Comparison of ENCODE assay signal across 14 mouse cellular contexts in the genomic region with DNA sequence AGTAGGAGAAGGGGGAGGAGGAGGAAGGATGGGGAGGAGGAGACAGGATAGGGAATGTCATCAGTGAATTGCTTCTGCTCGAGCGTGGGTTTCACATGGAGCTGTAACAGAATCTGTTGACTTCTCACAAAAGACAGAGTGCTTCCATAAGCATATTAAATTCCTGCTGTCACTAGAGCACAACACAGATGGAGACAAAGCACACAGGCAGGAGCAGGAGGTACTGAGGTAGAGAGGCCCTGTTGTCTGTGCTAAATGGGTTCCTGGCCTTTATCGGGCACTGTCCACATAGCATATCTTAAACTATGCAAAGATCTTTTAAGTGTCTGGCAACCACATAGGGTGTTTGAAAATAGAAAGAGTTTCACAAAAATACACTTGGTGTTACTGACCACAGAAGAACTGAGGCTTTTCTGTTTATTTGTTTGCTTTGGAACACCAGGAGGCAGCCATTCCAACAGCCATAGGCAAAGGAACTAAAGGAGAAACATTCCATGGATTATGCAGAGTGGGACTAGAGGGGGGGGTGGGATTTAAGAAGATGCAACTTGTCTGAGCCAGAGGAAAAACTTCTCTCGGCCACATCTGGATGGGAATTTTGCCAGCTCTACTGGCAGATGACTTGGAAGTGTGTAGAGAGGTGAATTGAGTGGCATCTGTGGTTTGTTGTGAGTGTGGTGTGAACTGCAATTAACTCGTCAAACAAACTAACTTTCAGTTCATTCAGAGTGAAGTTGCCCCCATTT.
DNase-seq lines count a peak whose midpoint lies in the region; ATAC-seq and TF ChIP-seq lines count a peak whose summit lies in the region.
"Had no signal": no experiment of that assay in that cellular context is flagged by ENCODE, and none has a peak within 500 bp of the region (broad histone marks: within the 10 kb centered on the region; RNA-seq: fewer than 3 reads in every experiment).

No protein-coding gene starts in this region.

- 0 out of 2 replicates have a peak, but pooled peaks have one; percentile 62 for ATAC-seq in intestine, embryonic 14.5 days (replicated peaks; ENCODE audit: low FRiP score, low TSS enrichment, low read depth)
- ATAC-seq in intestine, postnatal 0 days: no peak
- ATAC-seq in stomach, embryonic 14.5 days (ENCODE audit: insufficient number of reproducible peaks, insufficient read depth, low FRiP score, low read depth): peak; percentile 56; the same call in 1 of the 2 replicates
- no peak for ATAC-seq in stomach, postnatal 0 days (ENCODE audit: low FRiP score, low TSS enrichment)

- no peaks in the 10 kb centered on the region for H3K9me3 ChIP-seq in intestine, embryonic 14.5 days (ENCODE audit: control insufficient read depth, low read length)
- no peaks in the 10 kb centered on the region for H3K9me3 ChIP-seq in intestine, postnatal 0 days (ENCODE audit: control insufficient read depth)
- no peaks in the 10 kb centered on the region for H3K9me3 ChIP-seq in stomach, embryonic 14.5 days (ENCODE audit: control insufficient read depth, low read depth, low read length)
- H3K9me3 ChIP-seq in stomach, postnatal 0 days (ENCODE audit: control insufficient read depth, low read length): no peaks in the 10 kb centered on the region
- H3K9me3 ChIP-seq: neural tube, embryonic 15.5 days had no signal

- no peak overlapping the region for H3K4me2 ChIP-seq in intestine, embryonic 14.5 days (ENCODE audit: low read length)
- no peak overlapping the region for H3K4me2 ChIP-seq in intestine, postnatal 0 days (replicated peaks; ENCODE audit: low read depth)
- no peak overlapping the region for H3K4me2 ChIP-seq in stomach, embryonic 14.5 days (replicated peaks; ENCODE audit: low read depth, low read length)
- no peak overlapping the region for H3K4me2 ChIP-seq in stomach, postnatal 0 days (replicated peaks; ENCODE audit: low read depth)
- H3K4me2 ChIP-seq: neural tube, embryonic 15.5 days had no signal

- no peak for DNase-seq in intestine, embryonic 14.5 days (ENCODE audit: low spot score)
- no peak for DNase-seq in stomach, postnatal 0 days (ENCODE audit: low spot score)
- peak; percentile 45 to 78 for DNase-seq in layer of hippocampus, adult 18-20 months (ENCODE audit: low spot score in 2 of 2)
- DNase-seq in urinary bladder, adult 2 months (ENCODE audit: low spot score): no peak
- DNase-seq in ovary, postnatal 36 days (ENCODE audit: low spot score): no peak
- DNase-seq: cerebellum, adult 11-12 months; gastrocnemius, postnatal 25 days; kidney, adult 2 months; liver; spleen, adult 18-20 months; thymus, postnatal 4 days had no signal

- peaks cover 22% of the 10 kb centered on the region for H3K4me1 ChIP-seq in intestine, embryonic 14.5 days (replicated peaks; ENCODE audit: control insufficient read depth, insufficient read depth, low read length)
- H3K4me1 ChIP-seq in intestine, postnatal 0 days (replicated peaks; ENCODE audit: control insufficient read depth, insufficient read depth, low read length): 0 out of 2 replicates have a peak, but pooled peaks cover 3% of the 10 kb centered on the region
- peaks cover 16% of the 10 kb centered on the region; the same call in 1 of the 2 replicates for H3K4me1 ChIP-seq in stomach, embryonic 14.5 days (ENCODE audit: control insufficient read depth, insufficient read depth, low read length)
- H3K4me1 ChIP-seq in stomach, postnatal 0 days (replicated peaks; ENCODE audit: control insufficient read depth, insufficient read depth): no peaks in the 10 kb centered on the region

- H3K4me3 ChIP-seq in intestine, embryonic 14.5 days (ENCODE audit: low read depth, low read length): no peak overlapping the region
- no peak overlapping the region for H3K4me3 ChIP-seq in intestine, postnatal 0 days (ENCODE audit: low read depth, low read length)
- H3K4me3 ChIP-seq in stomach, embryonic 14.5 days (ENCODE audit: low read depth, low read length): no peak overlapping the region
- H3K4me3 ChIP-seq in stomach, postnatal 0 days (ENCODE audit: low read depth, low read length): no peak overlapping the region
- H3K4me3 ChIP-seq: neural tube, embryonic 15.5 days had no signal

- peak overlapping the region; percentile 75; the same call in 1 of the 2 replicates for H3K27ac ChIP-seq in intestine, embryonic 14.5 days (ENCODE audit: low read depth)
- H3K27ac ChIP-seq in intestine, postnatal 0 days (ENCODE audit: low read depth, low read length): no peak overlapping the region
- peak overlapping the region; percentile 64; the same call in 1 of the 2 replicates for H3K27ac ChIP-seq in stomach, embryonic 14.5 days (ENCODE audit: low read length)
- no peak overlapping the region for H3K27ac ChIP-seq in stomach, postnatal 0 days (replicated peaks)
- H3K27ac ChIP-seq: neural tube, embryonic 15.5 days had no signal

- no peaks in the 10 kb centered on the region for H3K27me3 ChIP-seq in intestine, embryonic 14.5 days (replicated peaks; ENCODE audit: control insufficient read depth, insufficient read depth, low read length)
- H3K27me3 ChIP-seq in intestine, postnatal 0 days (replicated peaks; ENCODE audit: control insufficient read depth, insufficient read depth, low read length): no peaks in the 10 kb centered on the region
- no peaks in the 10 kb centered on the region for H3K27me3 ChIP-seq in stomach, embryonic 14.5 days (ENCODE audit: control insufficient read depth, insufficient read depth, low read length)
- H3K27me3 ChIP-seq in stomach, postnatal 0 days (ENCODE audit: control insufficient read depth, insufficient read depth, low read length): no peaks in the 10 kb centered on the region
- H3K27me3 ChIP-seq: neural tube, embryonic 15.5 days had no signal

- no peak for TF ChIP-seq CTCF in intestine, postnatal 0 days (IDR thresholded peaks at IDR 0.05; ENCODE audit: low read depth)
- no peak for TF ChIP-seq CTCF in stomach, postnatal 0 days (IDR thresholded peaks at IDR 0.05; ENCODE audit: low read depth)

- H3K9ac ChIP-seq in intestine, embryonic 14.5 days (ENCODE audit: low read length): no peak overlapping the region
- no peak overlapping the region for H3K9ac ChIP-seq in intestine, postnatal 0 days (ENCODE audit: low read depth, low read length)
- no peak overlapping the region for H3K9ac ChIP-seq in stomach, embryonic 14.5 days (replicated peaks; ENCODE audit: low read depth, low read length)
- H3K9ac ChIP-seq in stomach, postnatal 0 days (ENCODE audit: low read length): no peak overlapping the region
- H3K9ac ChIP-seq: neural tube, embryonic 15.5 days had no signal

- 26% methylated on average over 5 of the region's 5 CpGs for WGBS in intestine, embryonic 14.5 days
- 57% methylated on average over 5 of the region's 5 CpGs for WGBS in intestine, postnatal 0 days
- 30% methylated on average over 5 of the region's 5 CpGs for WGBS in stomach, embryonic 14.5 days
- 37% methylated on average over 5 of the region's 5 CpGs for WGBS in stomach, postnatal 0 days

- no peak for TF ChIP-seq EP300 in stomach, postnatal 0 days (optimal IDR thresholded peaks at IDR 0.05)

- H3K36me3 ChIP-seq in intestine, embryonic 14.5 days (ENCODE audit: control insufficient read depth, insufficient read depth, low read length): no peaks in the 10 kb centered on the region
- no peaks in the 10 kb centered on the region for H3K36me3 ChIP-seq in intestine, postnatal 0 days (ENCODE audit: control insufficient read depth, insufficient read depth)
- no peaks in the 10 kb centered on the region for H3K36me3 ChIP-seq in stomach, embryonic 14.5 days (ENCODE audit: control insufficient read depth, insufficient read depth, low read length)
- H3K36me3 ChIP-seq in stomach, postnatal 0 days (ENCODE audit: control insufficient read depth, insufficient read depth, low read length): no peaks in the 10 kb centered on the region
- H3K36me3 ChIP-seq: neural tube, embryonic 15.5 days had no signal

Comparison
In these comparisons a context has a peak if more than half of its experiments do, and no peak if none do; other contexts are left out.
1. ATAC-seq: peak in intestine, embryonic 14.5 days (single experiment) and stomach, embryonic 14.5 days (single experiment); none in intestine, postnatal 0 days (single experiment) and stomach, postnatal 0 days (single experiment).
2. H3K27ac ChIP-seq: peak in intestine, embryonic 14.5 days (single experiment) and stomach, embryonic 14.5 days (single experiment); none in intestine, postnatal 0 days (single experiment) and stomach, postnatal 0 days (single experiment).
3. DNase-seq: peak in layer of hippocampus, adult 18-20 months (2 of 2); none in intestine, embryonic 14.5 days (single experiment), stomach, postnatal 0 days (single experiment), urinary bladder, adult 2 months (single experiment) and ovary, postnatal 36 days (single experiment).